Mouse (Mus musculus) forebrain, embryonic 13.5 days (tissue): Measurements from ENCODE around the gene Rfx4. TPM values are rescaled to one million over a fixed set of nuclear protein-coding genes. Genes with fewer than 3 reads are reported as not detected.

ENCODE experiments used
- ATAC-seq: fragments of 200-750 bp; cut with Nextera tagmentation; 2 replicates; pipeline ENCODE4 v1.8.0; 2017
- H3K27ac ChIP-seq: fragments of 300-500 bp; sonication (generic); 2 replicates; pipeline ENCODE4 v1.5.1; 2015; ENCODE audit warnings: inconsistent platforms, mild to moderate bottlenecking, moderate library complexity
- H3K27me3 ChIP-seq: fragments of 300-500 bp; sonication (generic); 2 replicates; pipeline ENCODE4 v1.6.1; 2015; ENCODE audit warnings: mild to moderate bottlenecking, inconsistent platforms
- H3K36me3 ChIP-seq: fragments of 300-500 bp; sonication (generic); 2 replicates; pipeline ENCODE4 v1.6.1; 2015; ENCODE audit warnings: mild to moderate bottlenecking, inconsistent platforms; ENCODE audit not compliant: poor library complexity, severe bottlenecking
- H3K4me1 ChIP-seq: fragments of 300-500 bp; sonication (generic); 2 replicates; pipeline ENCODE4 v1.6.1; 2015; ENCODE audit warnings: inconsistent platforms
- H3K4me2 ChIP-seq: fragments of 300-500 bp; sonication (generic); 2 replicates; pipeline ENCODE4 v1.6.1; 2015; ENCODE audit warnings: inconsistent platforms, mild to moderate bottlenecking, moderate library complexity
- H3K4me3 ChIP-seq: fragments of 300-500 bp; sonication (generic); 2 replicates; pipeline ENCODE4 v1.5.1; 2015; ENCODE audit warnings: mild to moderate bottlenecking, inconsistent platforms
- H3K9ac ChIP-seq: fragments of 300-500 bp; sonication (generic); 2 replicates; pipeline ENCODE4 v1.6.1; 2015; ENCODE audit warnings: mild to moderate bottlenecking, inconsistent platforms
- H3K9me3 ChIP-seq: fragments of 300-500 bp; sonication (generic); replicated peaks from 2 replicates; pipeline ENCODE4 v1.6.1; 2016; ENCODE audit warnings: inconsistent platforms
- WGBS: fragments of 180-500 bp; shearing (Covaris S2); methylation state at CpG from one replicate; pipeline ENCODE4 v1.1.7; 2015; 5-methylcytosine and 5-hydroxymethylcytosine counted together
- polyA plus RNA-seq: library from polyadenylated mRNA; unstranded; fragments of >200 nt; fragmentation: Nextera tagmentation; extraction: Ambion mirVana; gene quantifications from 2 replicates; pipeline ENCODE4 v1.2.1, GENCODE M21; 2015

The Rfx4 gene
- polyA plus RNA-seq, 1 experiment from 2014 or later, result 11.8 TPM

DNA sequence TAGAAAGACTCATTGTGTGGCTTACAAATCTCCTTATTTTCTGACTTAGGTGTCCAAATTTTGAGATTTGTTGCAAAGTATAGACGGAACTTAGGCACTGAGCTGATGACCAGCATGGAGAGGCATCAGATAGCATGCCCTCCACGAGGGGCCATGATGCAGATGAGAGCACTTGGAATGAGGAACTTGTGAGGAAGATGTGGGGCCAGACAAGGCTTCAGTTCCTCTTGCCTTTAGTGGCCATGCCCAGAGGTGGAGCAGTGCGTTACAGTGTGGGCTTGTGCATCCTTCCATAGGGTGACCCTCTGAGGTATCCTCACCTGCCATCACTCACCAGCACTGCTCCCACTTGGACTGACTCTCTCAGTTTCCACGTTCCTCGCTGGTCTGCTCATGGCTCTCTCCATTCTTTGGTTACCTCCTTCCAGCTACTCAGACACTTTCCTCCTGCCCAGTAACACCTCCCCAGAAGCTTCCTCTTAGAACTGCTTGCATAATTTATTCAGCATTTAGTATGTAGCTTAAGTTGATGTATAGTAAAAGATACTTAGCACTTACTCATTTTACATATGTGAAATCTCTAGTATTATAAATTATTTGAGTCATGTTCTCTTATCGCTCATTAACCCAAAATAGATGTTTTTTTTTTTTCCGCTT is 179.8 kb downstream of the Rfx4 start:
- ATAC-seq, result no peak
- 0 out of 2 replicates have a peak, but pooled peaks cover 6% of the 10 kb centered on the region for H3K36me3 ChIP-seq
- 88% methylated on average over 7 of the region's 7 CpGs for WGBS

DNA sequence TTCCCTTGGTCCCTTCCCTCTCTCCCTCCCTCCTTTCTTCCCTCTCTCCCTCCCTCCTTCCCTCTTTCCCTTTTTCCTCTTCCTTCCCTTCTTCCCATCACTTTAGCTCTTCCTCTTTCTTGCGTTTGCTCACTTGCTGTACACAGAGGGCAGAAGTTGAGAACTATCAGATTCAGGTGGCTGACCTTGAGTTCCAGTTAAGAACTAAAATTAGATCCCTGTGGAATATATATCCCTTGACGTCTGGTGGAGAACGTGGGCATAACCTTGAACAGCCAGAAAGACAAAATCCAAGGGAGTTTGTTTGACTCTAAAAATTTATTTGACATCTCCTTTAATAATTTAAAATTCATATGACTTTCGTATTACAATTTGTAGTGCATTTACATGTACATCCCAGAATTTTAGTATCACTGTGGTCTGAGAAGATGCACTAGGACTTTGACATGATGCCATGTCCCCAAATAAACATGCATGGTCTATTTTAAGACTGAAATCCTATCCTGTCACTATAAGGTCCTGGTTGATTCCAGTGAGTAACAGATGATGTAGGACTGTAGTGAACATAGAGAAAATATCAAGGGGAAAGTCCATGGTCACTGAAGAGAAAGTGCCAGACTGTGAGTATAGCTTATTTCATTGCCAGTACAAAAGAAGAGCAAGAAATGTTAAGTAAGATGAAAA is 181.1 kb downstream of the Rfx4 start:
- Histone ChIP-seq H3K27ac (no peak overlapping the region), H3K9me3 (no peaks in the 10 kb centered on the region), H3K9ac (no peak overlapping the region), H3K4me1 (no peaks in the 10 kb centered on the region), H3K4me2 (no peak overlapping the region), H3K4me3 (no peak overlapping the region), H3K27me3 (no peaks in the 10 kb centered on the region), H3K36me3 (0 out of 2 replicates have a peak, but pooled peaks cover 6% of the 10 kb centered on the region)
- no peak for ATAC-seq
- 85% methylated on average over 4 of the region's 4 CpGs for WGBS

More for the DNA sequence above, 179.8 kb downstream of the Rfx4 start:
- Histone ChIP-seq H3K27ac (no peak overlapping the region), H3K4me1 (no peaks in the 10 kb centered on the region), H3K9me3 (no peaks in the 10 kb centered on the region), H3K4me3 (no peak overlapping the region), H3K4me2 (no peak overlapping the region), H3K9ac (no peak overlapping the region), H3K27me3 (no peaks in the 10 kb centered on the region)

DNA sequence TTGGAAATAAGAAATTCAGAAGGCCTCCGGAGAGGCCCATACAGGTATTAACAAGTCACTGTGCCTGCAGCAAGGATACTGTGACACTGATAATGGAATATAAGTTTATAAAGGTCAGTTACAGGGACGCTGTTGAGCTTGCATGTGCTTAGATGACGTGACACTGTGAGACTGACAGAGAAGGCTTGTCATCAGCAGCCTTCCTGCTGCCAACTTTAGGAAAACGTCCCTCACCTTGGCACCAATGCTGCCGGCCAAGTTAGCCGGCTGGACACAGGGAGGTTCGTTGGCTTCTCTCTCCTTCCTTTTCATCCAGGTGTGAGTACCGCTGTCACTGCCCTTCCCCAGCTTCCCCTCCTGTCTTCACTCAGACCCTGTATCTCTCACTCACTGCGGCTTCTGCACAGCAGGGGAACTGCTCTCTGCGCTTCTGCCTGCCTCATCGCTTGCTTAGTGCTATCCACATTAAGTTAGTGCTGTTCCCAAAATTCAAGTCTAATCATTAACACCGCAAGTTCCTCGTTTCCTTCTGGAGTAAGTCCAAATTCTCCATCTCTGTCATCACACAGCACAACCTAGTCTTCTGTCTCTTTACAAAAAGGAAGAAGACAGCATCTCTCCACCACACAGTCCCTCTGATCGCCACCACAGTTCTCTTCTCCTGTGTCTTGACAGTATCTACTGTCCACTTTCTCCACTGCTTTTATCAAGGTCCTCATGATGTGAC is 182.4 kb downstream of the Rfx4 start:
- no peaks in the 10 kb centered on the region for H3K27me3 ChIP-seq
- WGBS, result 77% methylated on average over 14 of the region's 14 CpGs

DNA sequence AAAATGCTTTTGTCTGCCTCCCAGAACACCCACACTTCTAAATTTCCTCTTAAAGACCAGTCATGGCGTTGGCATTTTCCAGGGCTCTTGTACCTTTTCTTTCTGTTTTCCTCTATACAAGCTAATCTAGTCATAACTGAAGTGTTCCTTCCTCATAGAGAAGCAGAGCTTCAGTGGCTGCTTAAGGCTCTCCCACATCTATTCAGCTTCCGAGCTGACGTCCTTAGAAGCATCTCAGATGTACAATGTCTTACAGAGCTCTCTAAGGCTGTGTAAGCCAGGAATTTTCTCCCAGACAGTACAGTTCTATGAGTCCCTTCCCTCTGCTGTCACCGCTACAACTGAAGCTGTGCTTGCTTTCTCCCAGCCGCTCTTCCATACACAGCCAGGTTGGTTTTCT is 183.0 kb downstream of the Rfx4 start:
- Histone ChIP-seq H3K27ac (no peak overlapping the region), H3K9ac (no peak overlapping the region), H3K4me3 (no peak overlapping the region), H3K4me2 (no peak overlapping the region), H3K36me3 (0 out of 2 replicates have a peak, but pooled peaks cover 6% of the 10 kb centered on the region), H3K9me3 (no peaks in the 10 kb centered on the region), H3K27me3 (no peaks in the 10 kb centered on the region), H3K4me1 (no peaks in the 10 kb centered on the region)
- WGBS, result 75% methylated on average over 5 of the region's 5 CpGs
- no peak for ATAC-seq

More for the DNA sequence above, 182.4 kb downstream of the Rfx4 start:
- H3K9me3 ChIP-seq, result no peaks in the 10 kb centered on the region
- no peak overlapping the region for H3K9ac ChIP-seq
- no peak overlapping the region for H3K4me2 ChIP-seq
- no peak for ATAC-seq
- 0 out of 2 replicates have a peak, but pooled peaks cover 6% of the 10 kb centered on the region for H3K36me3 ChIP-seq
- H3K4me1 ChIP-seq, result no peaks in the 10 kb centered on the region
- no peak overlapping the region for H3K4me3 ChIP-seq
- H3K27ac ChIP-seq, result no peak overlapping the region

DNA sequence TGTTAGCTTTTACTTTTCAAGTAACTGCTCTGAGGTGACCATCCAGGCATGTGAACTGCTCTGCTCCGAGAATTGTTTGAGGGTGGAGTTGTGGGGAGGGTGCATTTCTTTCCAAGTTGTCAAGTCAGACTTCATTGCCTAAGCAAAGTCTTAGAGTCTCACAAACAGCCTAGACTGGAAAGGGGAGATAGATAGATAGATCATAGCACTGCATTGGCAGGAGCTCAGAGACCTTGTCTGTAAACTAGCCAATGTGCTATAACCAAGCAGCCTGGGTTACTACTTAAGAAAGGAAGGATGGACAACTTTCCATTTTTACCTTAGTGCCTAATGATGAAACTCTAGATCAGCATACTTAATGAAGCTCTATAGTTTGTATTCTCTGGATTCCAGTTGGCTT is 184.5 kb downstream of the Rfx4 start:
- no peaks in the 10 kb centered on the region for H3K27me3 ChIP-seq
- WGBS, result 80% methylated on average over 1 of the region's 1 CpGs
- no peaks in the 10 kb centered on the region for H3K4me1 ChIP-seq
- ATAC-seq, result no peak
- H3K4me2 ChIP-seq, result no peak overlapping the region
- 0 out of 2 replicates have a peak, but pooled peaks cover 6% of the 10 kb centered on the region for H3K36me3 ChIP-seq
- no peak overlapping the region for H3K9ac ChIP-seq
- no peak overlapping the region for H3K4me3 ChIP-seq
- H3K27ac ChIP-seq, result no peak overlapping the region
- no peaks in the 10 kb centered on the region for H3K9me3 ChIP-seq

DNA sequence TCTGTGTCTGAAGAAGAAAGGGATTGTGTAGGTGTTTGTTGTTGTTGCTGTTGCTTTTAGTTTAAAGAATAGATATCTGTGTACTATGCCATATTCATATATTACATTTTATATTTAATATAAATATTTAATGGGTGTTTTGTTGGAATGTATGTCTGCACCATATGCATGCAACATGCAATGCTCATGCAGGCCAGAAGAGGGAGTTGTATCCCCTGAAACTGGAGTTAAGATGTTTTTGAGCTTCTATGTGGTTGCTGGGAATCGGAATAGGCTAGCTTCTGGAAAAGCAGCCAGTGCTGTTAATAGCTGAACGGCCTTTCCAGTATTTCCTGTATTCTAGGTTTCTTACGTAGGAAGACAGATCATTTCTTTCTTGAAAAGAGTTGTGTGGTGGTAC is 189.8 kb downstream of the Rfx4 start:
- Histone ChIP-seq H3K9ac (no peak overlapping the region), H3K27me3 (no peaks in the 10 kb centered on the region), H3K9me3 (no peaks in the 10 kb centered on the region), H3K4me1 (no peaks in the 10 kb centered on the region), H3K36me3 (peaks cover 21% of the 10 kb centered on the region), H3K27ac (no peak overlapping the region), H3K4me3 (no peak overlapping the region), H3K4me2 (no peak overlapping the region)
- ATAC-seq, result no peak
- 94% methylated on average over 3 of the region's 3 CpGs for WGBS

DNA sequence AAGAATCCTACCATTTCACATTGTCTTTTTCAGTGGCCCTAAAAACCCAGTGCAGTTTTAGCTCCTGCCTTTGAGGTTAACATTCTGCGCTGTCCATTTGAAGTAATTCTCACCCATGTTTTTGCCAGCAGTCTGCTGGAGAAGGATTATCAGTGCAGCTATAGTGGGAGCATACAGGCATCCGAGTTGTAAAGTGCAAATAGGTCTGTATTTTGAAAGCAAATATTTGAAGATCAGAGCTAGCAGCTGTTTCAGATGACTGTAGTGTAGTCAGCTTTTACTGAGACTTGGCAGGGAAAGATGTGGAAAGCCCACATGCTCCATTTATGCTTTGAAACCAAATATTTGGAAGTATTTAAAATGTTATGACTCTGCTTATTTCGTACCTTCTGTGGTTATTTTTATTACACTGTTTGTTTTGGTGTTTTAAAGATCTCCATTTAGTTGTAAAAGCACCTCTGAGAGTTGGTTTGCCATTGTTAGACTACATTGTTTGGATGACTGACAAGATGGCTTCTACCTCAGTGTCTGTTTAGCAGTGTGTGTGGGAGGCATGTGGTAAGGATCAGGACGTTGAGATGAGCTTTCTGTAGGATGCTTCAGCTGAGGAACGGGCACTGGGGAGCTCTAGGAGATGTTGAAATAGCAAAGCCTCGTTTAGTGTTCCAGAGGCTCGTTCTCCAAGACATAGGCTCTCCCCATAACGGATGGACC is 193.3 kb downstream of the Rfx4 start:
- no peak for ATAC-seq
- Histone ChIP-seq H3K9me3 (no peaks in the 10 kb centered on the region), H3K27me3 (no peaks in the 10 kb centered on the region), H3K27ac (no peak overlapping the region), H3K4me3 (no peak overlapping the region), H3K4me2 (no peak overlapping the region), H3K9ac (no peak overlapping the region), H3K4me1 (no peaks in the 10 kb centered on the region), H3K36me3 (peaks cover 26% of the 10 kb centered on the region)
- WGBS, result 82% methylated on average over 8 of the region's 8 CpGs

DNA sequence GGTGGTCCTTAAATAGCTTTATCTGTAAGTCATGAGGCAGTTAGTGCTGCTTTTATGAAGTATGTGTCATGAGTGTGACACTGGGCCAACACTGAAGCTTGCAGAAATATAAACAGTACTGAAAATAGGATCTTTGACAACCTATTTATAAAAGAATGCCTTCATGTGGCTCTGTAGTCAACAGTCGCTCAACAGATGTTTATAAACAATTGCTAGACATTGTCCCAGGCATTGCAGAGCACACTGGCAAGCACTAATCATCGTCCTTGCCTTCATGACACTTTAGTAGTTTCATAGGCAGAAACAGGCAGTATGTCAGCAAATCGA is 193.8 kb downstream of the Rfx4 start:
- no peak overlapping the region for H3K4me3 ChIP-seq
- no peaks in the 10 kb centered on the region for H3K9me3 ChIP-seq
- no peaks in the 10 kb centered on the region for H3K4me1 ChIP-seq
- 90% methylated on average over 3 of the region's 3 CpGs for WGBS
- no peak overlapping the region for H3K9ac ChIP-seq
- H3K36me3 ChIP-seq, result peaks cover 26% of the 10 kb centered on the region
- H3K4me2 ChIP-seq, result no peak overlapping the region
- no peak for ATAC-seq
- no peak overlapping the region for H3K27ac ChIP-seq
- H3K27me3 ChIP-seq, result no peaks in the 10 kb centered on the region

DNA sequence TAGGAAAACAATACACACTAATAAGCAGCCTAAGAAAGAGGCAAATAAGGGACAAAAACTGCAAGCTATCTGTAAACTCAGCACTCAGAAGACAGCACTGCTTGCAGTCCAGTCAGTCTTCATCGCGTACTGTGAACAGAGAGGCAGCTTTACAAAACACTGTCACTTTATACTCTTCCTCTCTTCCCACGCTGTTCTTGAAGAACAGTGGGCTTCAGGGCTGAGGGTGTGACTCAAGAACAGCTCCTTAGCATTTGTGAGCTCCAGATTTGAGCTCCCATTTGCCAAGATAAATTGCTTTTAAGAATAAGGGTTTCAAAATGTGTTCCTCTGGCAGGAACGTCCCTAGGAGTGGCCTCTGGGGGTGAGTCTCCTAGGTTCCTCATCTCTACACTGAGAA is 194.5 kb downstream of the Rfx4 start:
- H3K27ac ChIP-seq, result no peak overlapping the region
- H3K4me2 ChIP-seq, result no peak overlapping the region
- peaks cover 5% of the 10 kb centered on the region; the same call in 1 of the 2 replicates for H3K4me1 ChIP-seq
- H3K9me3 ChIP-seq, result no peaks in the 10 kb centered on the region
- peaks cover 26% of the 10 kb centered on the region for H3K36me3 ChIP-seq
- H3K4me3 ChIP-seq, result no peak overlapping the region
- H3K27me3 ChIP-seq, result no peaks in the 10 kb centered on the region
- no peak overlapping the region for H3K9ac ChIP-seq
- WGBS, result 77% methylated on average over 4 of the region's 4 CpGs
- ATAC-seq, result no peak

DNA sequence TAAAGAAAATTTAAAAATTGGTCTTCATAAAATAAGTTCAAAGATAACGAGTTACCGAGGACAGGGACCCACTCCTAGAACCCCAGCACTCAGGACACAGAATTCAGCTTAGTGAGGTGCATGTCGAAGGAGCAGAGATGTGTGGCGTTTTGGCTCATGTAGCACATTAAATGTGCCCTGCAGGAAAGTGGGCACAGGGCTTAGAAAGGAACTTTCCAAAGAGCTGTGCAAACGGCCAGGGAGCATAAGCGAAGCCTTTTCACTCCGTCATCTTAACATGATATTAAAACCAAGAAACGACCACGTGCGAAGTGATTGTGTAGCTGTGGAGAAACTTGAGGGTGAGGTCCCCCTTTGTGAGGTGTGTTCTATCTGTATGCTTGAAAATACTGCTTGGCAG is 198.4 kb downstream of the Rfx4 start:
- WGBS, result 93% methylated on average over 10 of the region's 10 CpGs
- Histone ChIP-seq H3K9me3 (no peaks in the 10 kb centered on the region), H3K4me3 (no peak overlapping the region), H3K27me3 (no peaks in the 10 kb centered on the region), H3K9ac (no peak overlapping the region), H3K4me1 (peaks cover 8% of the 10 kb centered on the region; the same call in 1 of the 2 replicates), H3K4me2 (no peak overlapping the region), H3K36me3 (peaks cover 8% of the 10 kb centered on the region), H3K27ac (no peak overlapping the region)
- no peak for ATAC-seq
